Mouse (Mus musculus) lung, embryonic 15.5 days (tissue): Measurements from ENCODE around the gene Vwa8. TPM values are rescaled to one million over a fixed set of nuclear protein-coding genes. Genes with fewer than 3 reads are reported as not detected.

Experiments used
- ATAC-seq: fragments of 200-750 bp; cut with Nextera tagmentation; 2 replicates; pipeline ENCODE4 v1.8.0; 2017; ENCODE audit warnings: moderate number of reproducible peaks, borderline replicate concordance; ENCODE audit not compliant: low FRiP score, low TSS enrichment; ENCODE audit errors: extremely low read depth
- H3K27ac ChIP-seq: fragments of 300-500 bp; sonication (generic); 2 replicates; pipeline ENCODE4 v1.5.1; 2015; ENCODE audit warnings: moderate library complexity, mild to moderate bottlenecking, inconsistent platforms
- H3K27me3 ChIP-seq: fragments of 300-500 bp; sonication (generic); 2 replicates; pipeline ENCODE4 v1.6.1; 2015; ENCODE audit warnings: inconsistent platforms
- H3K36me3 ChIP-seq: fragments of 300-500 bp; sonication (generic); 2 replicates; pipeline ENCODE4 v1.6.1; 2015; ENCODE audit warnings: inconsistent platforms
- H3K4me1 ChIP-seq: fragments of 300-500 bp; sonication (generic); 2 replicates; pipeline ENCODE4 v1.6.1; 2015; ENCODE audit warnings: inconsistent platforms
- H3K4me2 ChIP-seq: fragments of 300-500 bp; sonication (generic); 2 replicates; pipeline ENCODE4 v1.6.1; 2015; ENCODE audit warnings: inconsistent platforms, mild to moderate bottlenecking, moderate library complexity
- H3K4me3 ChIP-seq: fragments of 300-500 bp; sonication (generic); 2 replicates; pipeline ENCODE4 v1.5.1; 2015; ENCODE audit warnings: mild to moderate bottlenecking, inconsistent platforms
- H3K9ac ChIP-seq: fragments of 300-500 bp; sonication (generic); 2 replicates; pipeline ENCODE4 v1.6.1; 2015; ENCODE audit warnings: inconsistent platforms
- H3K9me3 ChIP-seq: fragments of 300-500 bp; sonication (generic); 2 replicates; pipeline ENCODE4 v1.6.1; 2016; ENCODE audit warnings: inconsistent platforms
- WGBS: fragments of 180-500 bp; shearing (Covaris S2); methylation state at CpG from one replicate; pipeline ENCODE4 v1.1.7; 2015; 5-methylcytosine and 5-hydroxymethylcytosine counted together
- polyA plus RNA-seq: library from polyadenylated mRNA; unstranded; fragments of >200 nt; fragmentation: Nextera tagmentation; extraction: Ambion mirVana; gene quantifications from 2 replicates; pipeline ENCODE4 v1.2.1, GENCODE M21; 2015

Vwa8 gene
- polyA plus RNA-seq, 1 experiment from 2014 or later, result 10.3 TPM

DNA sequence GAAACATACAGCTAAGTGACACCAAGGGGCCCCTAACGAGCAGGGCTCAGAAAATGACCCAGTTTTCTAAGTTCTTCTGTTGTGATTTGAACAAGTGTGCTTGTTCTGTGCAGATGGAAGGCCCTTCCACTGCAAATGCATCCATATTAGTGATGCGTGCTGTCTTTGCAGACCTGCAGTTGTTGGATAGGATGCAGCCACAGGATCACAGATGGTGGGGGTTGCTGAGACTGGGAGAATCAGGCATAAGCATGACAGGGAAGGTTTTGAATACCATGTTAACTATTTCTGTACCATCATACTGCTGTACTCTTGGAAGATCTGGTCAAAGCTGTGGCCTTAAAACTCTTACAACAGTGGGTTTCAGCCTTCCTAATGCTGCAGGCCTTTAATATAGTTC lies 83.2 kb downstream of the Vwa8 start:
- H3K4me3 ChIP-seq, result no peak overlapping the region
- 69% methylated on average over 2 of the region's 2 CpGs for WGBS
- H3K9me3 ChIP-seq, result no peaks in the 10 kb centered on the region
- no peak overlapping the region for H3K27ac ChIP-seq
- no peak overlapping the region for H3K9ac ChIP-seq
- 0 out of 2 replicates have a peak, but pooled peaks cover 4% of the 10 kb centered on the region for H3K4me1 ChIP-seq
- H3K4me2 ChIP-seq, result no peak overlapping the region
- H3K36me3 ChIP-seq, result no peaks in the 10 kb centered on the region
- no peaks in the 10 kb centered on the region for H3K27me3 ChIP-seq
- no peak for ATAC-seq

GRCm38 (mm10) chr14:78933399-78933798 lies 84.5 kb downstream of the Vwa8 start:
- Histone ChIP-seq H3K9ac (no peak overlapping the region), H3K4me2 (no peak overlapping the region), H3K9me3 (no peaks in the 10 kb centered on the region), H3K4me3 (no peak overlapping the region), H3K36me3 (no peaks in the 10 kb centered on the region), H3K27ac (no peak overlapping the region), H3K27me3 (no peaks in the 10 kb centered on the region), H3K4me1 (0 out of 2 replicates have a peak, but pooled peaks cover 4% of the 10 kb centered on the region)
- WGBS, result 56% methylated on average over 8 of the region's 8 CpGs
- no peak for ATAC-seq

DNA sequence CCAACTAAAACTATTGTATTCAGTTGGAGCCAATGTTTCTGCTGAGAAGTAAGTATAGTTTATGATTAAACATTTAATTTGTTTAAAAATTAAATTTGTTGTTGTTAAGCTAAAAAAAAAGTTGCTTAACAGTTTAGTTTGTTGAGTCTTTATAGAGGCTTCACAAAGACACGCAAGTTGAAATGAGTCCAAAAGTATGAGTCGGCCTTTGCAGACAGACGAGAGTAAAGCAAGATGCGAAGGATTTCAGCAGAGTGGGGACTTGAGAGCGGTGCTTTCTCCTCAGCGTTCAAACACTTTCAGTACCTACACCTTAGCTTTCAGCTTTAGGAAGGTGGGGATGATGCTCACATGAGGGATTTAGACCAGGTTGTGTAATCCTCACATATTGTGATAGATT lies 85.7 kb downstream of the Vwa8 start:
- WGBS, result 73% methylated on average over 6 of the region's 6 CpGs
- Histone ChIP-seq H3K27me3 (no peaks in the 10 kb centered on the region), H3K4me1 (0 out of 2 replicates have a peak, but pooled peaks cover 4% of the 10 kb centered on the region), H3K9me3 (no peaks in the 10 kb centered on the region), H3K27ac (no peak overlapping the region), H3K36me3 (no peaks in the 10 kb centered on the region), H3K9ac (no peak overlapping the region), H3K4me3 (no peak overlapping the region), H3K4me2 (no peak overlapping the region)
- no peak for ATAC-seq

GRCm38 (mm10) chr14:78935796-78936195 lies 86.9 kb downstream of the Vwa8 start:
- Histone ChIP-seq H3K4me2 (no peak overlapping the region), H3K4me3 (no peak overlapping the region), H3K9ac (no peak overlapping the region), H3K36me3 (no peaks in the 10 kb centered on the region), H3K27me3 (no peaks in the 10 kb centered on the region), H3K9me3 (no peaks in the 10 kb centered on the region), H3K4me1 (0 out of 2 replicates have a peak, but pooled peaks cover 4% of the 10 kb centered on the region), H3K27ac (no peak overlapping the region)
- ATAC-seq, result no peak
- WGBS, result 23% methylated on average over 3 of the region's 3 CpGs

- Histone ChIP-seq H3K4me1 (no peaks in the 10 kb centered on the region), H3K36me3 (no peaks in the 10 kb centered on the region), H3K9ac (no peak overlapping the region), H3K27ac (no peak overlapping the region), H3K4me3 (no peak overlapping the region), H3K9me3 (no peaks in the 10 kb centered on the region), H3K4me2 (no peak overlapping the region), H3K27me3 (no peaks in the 10 kb centered on the region)
- WGBS, result 71% methylated on average over 11 of the region's 11 CpGs
- ATAC-seq, result no peak
These were observed 93.1 kb downstream of the Vwa8 start for GRCm38 (mm10) chr14:78941741-78942475.

- H3K27ac ChIP-seq, result no peak overlapping the region
- no peaks in the 10 kb centered on the region for H3K4me1 ChIP-seq
- H3K4me2 ChIP-seq, result no peak overlapping the region
- ATAC-seq, result no peak
- no peaks in the 10 kb centered on the region for H3K9me3 ChIP-seq
- no peaks in the 10 kb centered on the region for H3K36me3 ChIP-seq
- 63% methylated on average over 2 of the region's 2 CpGs for WGBS
- no peak overlapping the region for H3K4me3 ChIP-seq
- H3K9ac ChIP-seq, result no peak overlapping the region
- H3K27me3 ChIP-seq, result no peaks in the 10 kb centered on the region
These were observed 106.9 kb downstream of the Vwa8 start for GRCm38 (mm10) chr14:78955745-78956144.

DNA sequence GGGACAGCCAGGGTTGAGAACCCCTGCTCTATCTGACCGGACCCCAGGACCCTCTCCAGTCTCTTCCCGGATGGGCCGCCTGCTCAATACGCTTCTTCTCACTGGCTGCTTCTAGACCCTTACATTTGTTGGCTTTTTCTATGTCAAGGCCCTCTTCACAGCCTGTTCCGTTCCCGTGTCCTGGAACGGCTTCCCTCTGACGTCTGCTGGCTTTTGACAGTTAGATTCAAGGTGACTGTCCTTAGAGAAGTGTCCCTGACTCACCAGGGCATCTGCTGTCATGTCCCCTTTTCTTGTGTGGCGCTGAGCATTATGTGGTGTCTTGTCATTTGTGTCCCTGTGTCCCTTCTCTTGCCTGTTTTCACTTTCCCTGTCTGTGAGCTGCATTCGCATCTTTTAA lies 121.8 kb downstream of the Vwa8 start:
- no peaks in the 10 kb centered on the region for H3K9me3 ChIP-seq
- ATAC-seq, result no peak
- H3K9ac ChIP-seq, result no peak overlapping the region
- no peak overlapping the region for H3K4me2 ChIP-seq
- H3K36me3 ChIP-seq, result no peaks in the 10 kb centered on the region
- H3K4me3 ChIP-seq, result no peak overlapping the region
- H3K27me3 ChIP-seq, result no peaks in the 10 kb centered on the region
- H3K4me1 ChIP-seq, result no peaks in the 10 kb centered on the region
- 88% methylated on average over 10 of the region's 10 CpGs for WGBS
- no peak overlapping the region for H3K27ac ChIP-seq

- no peak overlapping the region for H3K27ac ChIP-seq
- no peak overlapping the region for H3K4me2 ChIP-seq
- no peaks in the 10 kb centered on the region for H3K9me3 ChIP-seq
- no peaks in the 10 kb centered on the region for H3K27me3 ChIP-seq
- no peaks in the 10 kb centered on the region for H3K36me3 ChIP-seq
- H3K4me3 ChIP-seq, result no peak overlapping the region
- no peak for ATAC-seq
- WGBS, result 69% methylated on average over 1 of the region's 1 CpGs
- no peaks in the 10 kb centered on the region for H3K4me1 ChIP-seq
- H3K9ac ChIP-seq, result no peak overlapping the region
These were observed 123.6 kb downstream of the Vwa8 start for GRCm38 (mm10) chr14:78972424-78972823.

GRCm38 (mm10) chr14:78983104-78983503 lies 134.3 kb downstream of the Vwa8 start:
- no peak overlapping the region for H3K4me2 ChIP-seq
- WGBS, result 65% methylated on average over 2 of the region's 2 CpGs
- no peak overlapping the region for H3K9ac ChIP-seq
- H3K27ac ChIP-seq, result no peak overlapping the region
- H3K4me1 ChIP-seq, result peaks cover 5% of the 10 kb centered on the region
- H3K9me3 ChIP-seq, result no peaks in the 10 kb centered on the region
- no peak overlapping the region for H3K4me3 ChIP-seq
- H3K36me3 ChIP-seq, result no peaks in the 10 kb centered on the region
- H3K27me3 ChIP-seq, result no peaks in the 10 kb centered on the region
- no peak for ATAC-seq

- no peak overlapping the region for H3K27ac ChIP-seq
- no peak overlapping the region for H3K4me3 ChIP-seq
- H3K9ac ChIP-seq, result no peak overlapping the region
- H3K9me3 ChIP-seq, result no peaks in the 10 kb centered on the region
- 35% methylated on average over 2 of the region's 2 CpGs for WGBS
- ATAC-seq, result no peak
- H3K4me1 ChIP-seq, result peaks cover 5% of the 10 kb centered on the region
- H3K4me2 ChIP-seq, result no peak overlapping the region
- H3K27me3 ChIP-seq, result no peaks in the 10 kb centered on the region
- H3K36me3 ChIP-seq, result no peaks in the 10 kb centered on the region
These were observed 135.4 kb downstream of the Vwa8 start for GRCm38 (mm10) chr14:78984296-78984695.

DNA sequence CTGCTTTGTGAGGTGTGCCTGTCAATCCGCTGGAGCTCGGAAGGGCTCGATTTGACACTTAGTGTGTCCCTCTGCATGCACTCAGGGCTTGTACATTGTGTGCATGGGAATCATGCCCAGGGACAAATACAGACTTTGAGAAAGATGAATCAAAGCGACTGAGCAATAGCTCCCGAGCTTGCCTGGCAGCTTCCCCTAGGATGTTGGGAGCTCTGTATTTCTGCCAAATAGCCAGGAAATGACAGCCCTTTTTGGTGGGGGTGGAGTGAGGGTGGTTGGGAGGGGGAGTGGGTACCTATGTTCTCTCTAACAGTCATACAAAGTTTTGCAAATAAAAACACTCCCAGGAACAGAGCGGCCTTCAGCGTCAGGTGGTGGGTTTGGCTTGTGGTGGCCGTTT lies 138.7 kb downstream of the Vwa8 start:
- Histone ChIP-seq H3K9me3 (no peaks in the 10 kb centered on the region), H3K36me3 (no peaks in the 10 kb centered on the region), H3K4me3 (no peak overlapping the region), H3K4me2 (no peak overlapping the region), H3K27me3 (no peaks in the 10 kb centered on the region), H3K9ac (no peak overlapping the region), H3K4me1 (peaks cover 5% of the 10 kb centered on the region), H3K27ac (no peak overlapping the region)
- no peak for ATAC-seq
- 69% methylated on average over 8 of the region's 8 CpGs for WGBS

GRCm38 (mm10) chr14:78992456-78992855 lies 143.6 kb downstream of the Vwa8 start:
- Histone ChIP-seq H3K27ac (no peak overlapping the region), H3K4me1 (no peaks in the 10 kb centered on the region), H3K27me3 (no peaks in the 10 kb centered on the region), H3K36me3 (no peaks in the 10 kb centered on the region), H3K4me3 (no peak overlapping the region), H3K9me3 (no peaks in the 10 kb centered on the region), H3K4me2 (no peak overlapping the region), H3K9ac (no peak overlapping the region)
- WGBS, result 71% methylated on average over 4 of the region's 4 CpGs
- ATAC-seq, result no peak

GRCm38 (mm10) chr14:78993515-78993914 lies 144.7 kb downstream of the Vwa8 start:
- Histone ChIP-seq H3K4me1 (no peaks in the 10 kb centered on the region), H3K27me3 (no peaks in the 10 kb centered on the region), H3K9me3 (no peaks in the 10 kb centered on the region), H3K4me2 (no peak overlapping the region), H3K27ac (no peak overlapping the region), H3K9ac (no peak overlapping the region), H3K36me3 (no peaks in the 10 kb centered on the region), H3K4me3 (no peak overlapping the region)
- 48% methylated on average over 4 of the region's 4 CpGs for WGBS
- no peak for ATAC-seq
